Mouse (Mus musculus) adrenal gland, adult 18-20 months (tissue): ENCODE data around the gene Zgpat. TPM values are rescaled to one million over a fixed set of nuclear protein-coding genes. Genes with fewer than 3 reads are reported as not detected.

Source experiments
- DNase-seq, 2 experiments: peaks; one replicate each; pipeline ENCODE4 v3.0.0; 2021 to 2022; ENCODE audit warnings: low spot score in 2 of 2
- total RNA-seq, 2 experiments: library from RNA; stranded (reverse); gene quantifications; 1 replicate in 1 of 2; 2 replicates in 1 of 2; pipeline ENCODE4 v1.2.3; 2021

Zgpat gene
- total RNA-seq, 2 experiments from 2014 or later, result 50.8 to 51.0 TPM

DNA sequence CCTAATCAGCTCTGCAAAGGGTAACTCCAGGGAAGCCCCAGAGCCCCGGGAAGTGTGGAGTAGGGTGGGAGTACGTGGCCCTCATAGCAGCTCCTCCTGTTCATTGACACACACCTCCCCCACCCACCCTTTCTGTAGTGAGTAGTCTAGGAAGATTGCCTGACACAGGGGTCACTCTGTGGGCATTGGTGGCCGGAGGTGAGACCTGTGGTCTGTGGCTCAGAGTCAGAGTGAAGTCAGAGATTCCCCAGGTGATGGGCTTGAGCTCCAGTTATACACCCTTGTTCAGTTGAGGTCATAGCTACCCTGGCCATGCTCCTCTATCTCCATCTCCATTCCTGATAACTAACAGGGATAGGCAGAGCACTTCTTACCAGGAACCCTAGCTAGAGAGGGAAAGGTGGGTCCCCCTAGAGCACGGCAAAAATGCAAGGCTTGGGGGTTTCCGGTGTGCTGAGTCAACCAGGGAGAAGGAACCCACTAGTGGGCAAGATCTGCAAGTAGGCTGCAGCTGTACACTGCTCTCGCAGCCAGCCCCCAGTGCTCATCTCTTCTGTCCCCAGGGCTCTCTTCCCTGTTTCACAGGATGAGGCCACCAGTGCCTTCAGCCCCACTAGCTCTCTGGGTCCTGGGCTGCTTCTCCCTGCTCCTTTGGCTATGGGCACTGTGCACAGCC is 17.0 kb downstream of the Zgpat start:
- DNase-seq, result no peak

DNA sequence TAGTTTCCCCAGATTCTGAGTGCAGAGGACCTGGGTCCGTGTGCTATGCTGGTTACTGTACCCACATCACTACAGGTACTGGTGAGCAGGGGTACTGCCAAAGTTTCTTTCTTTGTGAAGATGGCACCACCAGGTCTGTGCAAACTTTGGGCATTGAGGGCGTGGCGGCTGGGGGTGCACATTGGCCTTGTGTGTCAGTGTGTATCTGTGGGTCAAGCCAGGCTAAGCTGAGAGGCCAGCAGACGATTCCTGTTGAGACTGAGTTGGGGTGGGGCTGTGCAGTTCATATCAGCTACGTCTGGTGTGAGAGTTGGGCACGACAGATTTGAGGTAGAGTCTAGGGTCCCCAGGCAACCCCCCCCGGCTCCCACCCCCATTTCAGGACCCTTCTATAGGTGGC is 19.7 kb downstream of the Zgpat start:
- no peak for DNase-seq

DNA sequence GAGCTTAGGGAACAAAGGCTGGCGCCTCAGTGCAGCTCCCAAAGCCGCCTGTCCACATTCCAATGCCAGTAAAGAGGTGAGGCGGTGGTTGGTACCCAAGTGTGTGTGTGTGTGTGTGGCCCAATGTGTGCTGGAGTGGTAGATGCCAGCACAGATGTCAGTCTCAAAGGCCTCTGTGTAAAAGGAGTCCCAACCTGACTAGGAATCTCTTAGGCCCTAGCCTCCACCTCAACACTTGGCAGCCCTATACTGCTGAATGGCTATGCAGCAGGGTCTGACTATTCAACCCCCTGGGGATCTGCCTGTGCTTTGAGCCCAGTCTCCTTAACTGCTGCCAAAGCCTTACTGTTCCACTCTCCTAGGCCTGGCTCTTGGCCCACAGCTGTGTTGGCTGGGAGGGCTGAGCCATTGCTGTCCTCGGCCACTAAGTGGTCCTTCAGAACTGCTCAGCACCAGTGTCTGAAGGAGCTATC is 20.2 kb downstream of the Zgpat start:
- no peak for DNase-seq

DNA sequence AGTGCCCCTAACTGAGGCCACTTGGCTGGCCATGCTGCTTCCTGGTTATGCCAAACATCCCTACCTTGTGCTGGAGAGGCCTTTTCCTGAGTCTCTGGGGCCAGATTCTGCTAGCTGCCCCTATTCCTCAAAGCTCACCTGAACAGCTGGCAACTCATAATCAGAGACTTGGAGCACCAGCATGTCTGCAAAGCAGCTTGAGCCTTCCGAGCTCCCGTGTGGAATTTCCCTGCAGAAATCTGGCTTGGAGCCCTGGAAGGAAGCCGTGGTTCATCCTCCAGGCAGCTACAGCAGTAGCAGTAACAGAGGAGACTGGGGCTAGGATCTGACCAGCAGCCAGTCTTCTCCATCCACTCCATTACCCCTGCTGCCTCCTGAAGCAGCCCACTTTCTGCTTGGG is 21.2 kb downstream of the Zgpat start:
- no peak for DNase-seq

DNA sequence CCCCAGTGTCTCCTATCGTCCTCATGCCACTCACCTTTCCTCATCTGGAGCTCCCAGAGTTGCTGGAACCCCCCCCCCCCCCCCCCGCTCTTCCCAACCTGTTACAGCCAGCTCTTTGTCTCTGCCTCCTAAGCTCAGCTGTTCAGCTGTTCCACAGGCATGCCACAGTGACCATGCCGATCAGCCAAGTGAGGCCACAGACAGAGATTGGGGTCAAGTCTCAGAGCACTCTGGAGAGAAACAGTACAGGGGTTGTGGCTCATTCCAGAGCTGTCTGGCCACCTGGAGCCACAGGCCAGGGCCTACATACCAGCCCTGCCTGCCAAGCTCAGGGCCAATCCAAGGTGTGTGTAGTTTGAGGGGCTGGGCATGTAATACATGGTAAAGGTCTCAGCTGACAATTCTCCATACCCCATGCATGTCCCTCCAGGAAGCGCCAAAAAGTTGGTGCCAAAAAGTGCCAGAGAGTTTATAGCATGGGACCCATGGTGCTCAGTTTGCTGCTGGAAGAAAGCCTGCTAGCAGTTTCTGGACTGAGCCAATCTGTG is 22.0 kb downstream of the Zgpat start:
- no peak for DNase-seq

DNA sequence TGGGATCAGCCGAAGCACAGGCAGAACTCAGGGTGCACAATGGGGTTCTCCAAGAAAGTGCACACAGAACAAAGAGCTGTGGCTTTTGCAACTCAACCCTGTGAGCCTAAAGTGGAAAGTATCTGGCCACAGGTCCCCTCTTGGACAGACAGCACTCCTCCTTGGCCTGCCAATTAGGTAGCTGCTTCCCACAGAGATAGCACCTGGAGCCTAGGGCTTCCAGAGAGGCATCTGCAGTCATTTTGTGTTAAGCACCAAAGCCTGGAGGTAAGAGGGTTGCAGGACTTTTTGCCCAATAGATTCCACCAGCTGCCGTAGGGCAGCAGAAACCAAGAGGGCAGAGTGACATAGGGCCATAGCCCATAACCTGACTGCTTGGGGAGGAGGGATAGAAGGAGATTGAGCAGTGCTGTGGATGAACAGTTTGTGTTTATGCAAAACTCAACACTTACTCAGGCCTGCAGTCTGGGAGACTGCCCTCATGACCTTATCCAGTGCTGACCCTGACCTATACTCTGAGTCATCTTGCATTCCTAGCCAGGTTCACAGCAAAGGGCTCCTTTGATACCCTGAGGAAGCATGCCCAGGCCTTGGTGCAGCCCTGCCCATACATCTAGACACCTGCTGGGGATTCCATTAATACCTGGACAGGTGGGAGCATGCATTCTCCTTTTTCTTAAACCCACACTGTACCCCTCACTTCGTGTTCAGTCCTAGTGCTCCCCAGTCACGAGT is 25.6 kb downstream of the Zgpat start:
- peak in 1 of 2 experiments; percentile 42 for DNase-seq

DNA sequence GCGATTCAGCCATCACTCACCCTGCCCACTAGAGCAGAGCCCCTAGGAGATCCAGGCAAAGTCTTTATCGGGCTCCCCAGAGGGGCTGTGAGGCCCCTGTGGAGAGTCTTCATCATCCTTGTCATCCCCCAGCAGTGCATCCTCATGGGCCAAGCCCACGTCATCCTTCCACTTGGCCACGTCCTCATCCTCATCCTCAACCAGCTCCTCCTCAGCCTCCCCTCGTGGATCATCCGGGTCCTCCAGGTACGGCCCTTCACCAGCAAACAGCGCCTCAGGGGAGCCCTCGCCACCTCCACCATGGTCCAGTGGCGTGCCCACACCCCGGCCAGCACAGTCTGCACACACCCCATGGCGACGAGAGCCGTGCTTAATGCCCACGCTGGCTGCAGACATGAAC is 26.3 kb downstream of the Zgpat start:
- no peak for DNase-seq

DNA sequence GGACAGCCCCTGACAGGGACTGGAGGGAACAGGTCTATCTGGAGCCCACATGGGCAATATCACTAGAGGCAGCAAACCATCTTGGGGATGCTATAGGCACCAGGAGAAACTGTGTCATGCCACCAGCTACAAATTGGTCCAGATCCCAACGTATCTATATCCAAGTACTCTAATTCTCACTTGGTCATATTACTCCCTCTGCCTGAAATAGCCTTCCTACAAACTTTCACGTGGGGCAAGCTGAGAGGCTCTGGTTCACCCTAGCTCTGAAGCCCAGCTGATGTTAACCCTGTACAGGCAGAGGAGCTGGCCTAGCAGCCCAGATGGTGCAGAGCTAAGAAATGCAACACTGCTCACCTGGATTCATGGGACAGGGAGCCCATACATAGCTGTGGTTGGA is 26.8 kb downstream of the Zgpat start:
- DNase-seq, result no peak

DNA sequence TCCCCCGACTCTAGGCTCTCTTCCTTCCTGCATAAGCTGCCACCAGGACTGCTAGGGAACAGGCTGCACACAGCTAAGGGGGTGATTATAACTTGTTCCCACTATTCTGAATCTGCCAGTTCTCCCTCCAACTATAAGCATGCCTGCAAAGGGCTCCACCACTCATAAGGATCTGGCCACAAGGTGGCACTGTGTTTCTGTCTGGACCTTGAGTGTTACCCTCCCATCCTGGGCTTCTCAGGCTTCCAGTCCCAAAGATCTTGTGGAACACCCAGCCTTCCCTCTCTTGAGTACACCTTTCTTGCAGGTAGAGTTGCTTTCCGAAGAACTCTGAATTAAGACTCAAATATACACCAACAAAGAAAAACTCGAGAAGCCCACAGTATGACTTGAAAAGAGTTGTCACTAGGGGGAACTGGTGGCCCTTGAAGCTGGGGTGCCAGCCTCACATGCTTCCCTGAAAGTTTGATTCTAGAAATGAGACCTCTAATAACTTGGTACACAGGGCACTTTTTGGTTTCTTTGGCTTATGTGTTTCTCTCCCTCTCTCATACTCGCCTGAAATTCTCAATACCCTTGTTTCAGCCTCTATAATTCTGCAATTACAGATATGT is 28.0 kb downstream of the Zgpat start:
- peak; percentile 86 to 88 for DNase-seq

DNA sequence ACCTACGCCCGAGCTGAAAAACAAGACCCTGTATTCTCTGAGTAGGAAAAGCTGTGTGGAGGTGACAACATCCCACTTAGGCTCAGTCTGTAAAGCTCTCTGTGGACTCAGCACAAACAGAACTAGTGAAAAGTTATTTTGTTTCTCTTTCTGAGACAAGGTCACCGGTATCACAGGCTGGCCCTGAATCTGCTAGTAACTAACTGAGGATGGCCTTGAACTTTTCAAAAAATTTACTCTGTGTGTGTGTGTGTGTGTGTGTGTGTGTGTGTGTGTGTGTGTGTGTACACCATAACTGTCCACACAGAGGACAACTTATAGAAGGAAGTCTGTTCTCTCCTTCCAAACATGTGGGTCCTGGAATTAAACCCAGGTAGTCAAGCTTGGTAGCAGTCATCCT is 29.4 kb downstream of the Zgpat start:
- DNase-seq, result no peak

DNA sequence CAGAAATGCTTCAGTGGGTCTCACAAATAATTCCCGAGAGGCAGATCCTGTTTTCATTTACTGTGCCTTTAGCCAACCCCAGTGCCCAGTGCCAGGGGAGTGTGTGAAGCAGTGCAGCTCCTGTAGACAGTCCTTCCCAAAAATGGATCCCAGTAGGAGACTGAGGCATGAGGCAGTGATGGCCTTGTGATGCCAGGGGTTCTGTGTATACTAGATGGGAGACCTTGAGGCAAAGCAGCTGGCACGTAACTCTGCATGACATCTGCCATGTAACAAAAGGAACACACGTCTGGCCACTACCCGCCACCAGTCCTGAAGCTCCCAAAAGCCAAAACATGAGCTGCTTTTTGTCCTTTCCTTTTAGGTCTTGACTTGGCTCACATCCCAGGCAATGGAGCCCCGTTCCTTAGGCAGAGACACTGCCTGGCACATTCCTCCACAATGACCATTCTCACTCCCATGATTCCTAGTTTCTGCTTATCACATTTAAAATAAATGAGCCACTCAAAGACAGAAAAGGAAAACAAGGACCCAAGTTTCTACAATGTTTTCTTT is 32.6 kb downstream of the Zgpat start:
- DNase-seq, result no peak

DNA sequence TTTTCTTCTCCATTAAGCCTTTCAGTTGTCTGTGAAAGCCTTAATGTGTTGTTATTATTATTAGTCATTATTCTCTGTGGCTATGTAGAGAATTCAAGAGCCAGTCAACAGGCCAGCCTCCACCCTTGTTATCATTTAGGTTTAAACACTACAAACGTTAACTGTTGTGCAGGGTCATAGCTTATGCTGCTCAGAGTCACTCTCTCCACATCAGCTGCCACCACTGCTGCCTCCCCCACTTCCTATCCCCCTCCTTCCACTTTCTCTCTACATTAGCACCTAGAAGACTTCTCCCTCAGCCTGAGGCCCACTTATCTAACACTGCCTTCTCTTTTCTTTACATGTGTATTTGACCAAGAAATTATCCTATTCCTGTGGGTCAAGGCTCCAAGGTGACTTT is 36.8 kb downstream of the Zgpat start:
- DNase-seq, result no peak

DNA sequence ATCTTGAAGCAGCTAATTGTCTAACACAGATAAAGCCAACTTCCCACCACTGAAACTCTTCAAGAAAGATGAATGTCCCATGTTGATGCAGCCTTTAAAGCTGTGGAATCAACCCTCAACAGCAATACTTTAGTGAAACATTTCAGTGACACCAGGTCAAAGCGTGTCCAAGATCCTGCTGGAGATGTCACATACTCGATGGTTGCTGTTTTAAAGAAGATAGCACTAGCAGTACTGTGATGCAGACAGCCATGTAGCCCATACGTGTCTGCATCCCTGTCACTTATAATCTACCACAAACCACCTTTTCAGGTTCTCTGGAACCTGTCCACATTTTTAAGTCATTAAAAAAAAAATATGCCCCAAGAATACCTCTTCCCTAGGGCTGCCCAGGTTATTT is 39.0 kb downstream of the Zgpat start:
- no peak for DNase-seq

DNA sequence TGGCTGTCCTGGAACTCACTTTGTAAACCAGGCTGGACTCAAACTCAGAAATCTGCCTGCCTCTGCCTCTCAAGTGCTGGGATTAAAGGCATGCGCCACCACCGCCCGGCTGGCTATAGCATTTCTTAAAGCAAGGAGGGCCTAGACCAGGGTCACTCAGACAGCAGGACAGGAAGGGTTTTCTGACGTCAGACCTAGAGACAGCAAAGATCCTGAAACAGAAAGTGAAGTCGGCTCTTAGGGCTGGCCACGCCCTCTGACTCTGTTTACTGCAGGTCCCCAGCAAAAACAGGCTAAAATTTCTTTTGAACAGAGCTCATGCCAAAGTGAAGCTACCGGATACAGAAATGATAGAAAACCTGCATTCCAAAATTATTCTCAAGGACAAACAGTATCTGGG is 44.9 kb downstream of the Zgpat start:
- DNase-seq, result no peak

DNA sequence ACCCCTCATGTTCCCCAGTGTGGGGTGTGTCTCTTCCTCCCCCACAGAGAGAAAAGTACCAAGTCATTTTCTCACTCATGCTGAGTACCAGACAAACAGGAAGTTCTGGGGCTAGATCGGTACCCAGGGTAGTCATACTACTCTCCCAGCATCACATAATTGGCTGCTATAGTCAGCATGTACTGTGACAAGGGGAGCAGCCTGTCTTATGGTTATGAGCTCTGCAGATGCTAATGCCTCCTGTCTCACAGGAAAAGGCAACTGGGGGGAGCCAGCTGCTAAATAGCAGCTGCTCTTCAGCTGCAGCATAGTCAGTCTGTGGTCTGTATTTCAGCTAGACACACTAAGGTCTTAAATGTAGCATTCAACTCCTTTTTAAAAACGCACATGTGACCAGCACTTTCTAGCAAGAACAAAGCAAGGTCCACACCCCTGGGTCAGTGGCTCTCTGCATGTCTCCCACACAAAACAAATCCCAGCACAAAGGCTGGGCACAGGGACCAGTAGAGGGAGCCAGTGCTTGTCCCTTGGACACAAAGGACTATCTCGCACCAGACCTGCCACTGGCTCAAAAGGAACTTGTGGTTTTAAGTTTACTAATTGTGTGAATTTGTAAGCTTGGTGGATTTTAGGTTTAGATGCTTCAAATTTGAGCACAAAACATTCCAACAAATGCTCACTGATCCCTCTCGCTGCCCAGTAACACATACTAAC is 46.2 kb downstream of the Zgpat start:
- DNase-seq, result peak; percentile 59 to 68

DNA sequence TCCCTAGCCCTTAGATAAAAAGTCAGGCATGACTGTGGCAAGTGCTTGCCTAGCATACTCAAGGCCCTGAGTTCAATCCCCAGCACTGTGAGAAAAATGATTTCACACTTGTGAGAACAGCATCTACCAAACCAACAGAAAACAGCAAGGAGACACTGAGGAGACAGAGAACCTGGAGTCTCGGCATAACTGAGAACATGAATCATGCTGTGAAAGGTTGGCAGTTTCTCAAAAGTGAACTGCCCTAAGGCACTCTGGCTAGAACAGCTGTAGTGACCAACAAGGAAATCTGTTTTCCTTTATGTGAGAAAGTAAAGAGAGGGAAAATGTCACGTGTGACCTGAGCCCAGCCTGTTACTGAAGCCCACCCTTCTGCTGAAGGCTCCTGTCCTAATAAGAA is 48.4 kb downstream of the Zgpat start:
- no peak for DNase-seq

DNA sequence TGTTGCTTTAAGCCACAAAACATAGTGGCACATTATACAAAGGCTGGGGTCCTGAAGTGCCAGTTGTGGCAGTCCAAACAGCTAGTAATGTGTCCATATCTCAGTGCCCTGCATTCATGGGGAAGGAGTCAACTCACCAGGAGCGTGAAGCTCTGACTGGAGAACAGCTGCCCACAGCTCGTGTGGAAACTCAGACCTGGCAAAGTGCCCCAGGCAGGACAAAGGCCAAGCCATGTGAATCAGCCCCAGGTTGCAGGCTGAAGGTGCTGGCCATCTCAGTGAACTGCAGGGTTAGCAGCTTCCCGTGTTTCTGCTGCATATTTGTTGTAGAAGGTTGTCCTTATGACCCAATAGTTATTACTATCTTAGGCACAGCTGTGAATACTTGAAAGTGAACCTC is 51.2 kb downstream of the Zgpat start:
- peak; percentile 59 to 61 for DNase-seq

DNA sequence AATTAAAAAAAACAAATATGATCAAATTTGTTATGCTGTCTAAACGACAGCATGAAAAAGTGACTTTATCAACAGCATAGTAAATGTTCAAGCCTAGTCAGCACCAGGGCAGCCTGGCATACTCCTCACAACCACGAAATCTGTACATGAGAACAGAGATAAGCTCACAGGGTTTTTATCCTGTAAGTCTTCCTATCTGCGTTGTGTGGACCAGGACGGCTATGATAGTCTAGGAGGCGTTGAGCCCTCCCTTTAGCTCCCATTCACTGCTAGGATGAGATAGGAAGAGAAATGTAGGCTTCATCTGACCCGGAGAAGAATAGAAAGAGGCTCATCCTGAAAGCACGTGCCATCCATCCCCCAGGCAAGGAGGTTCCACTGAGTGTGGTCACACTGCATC is 54.6 kb downstream of the Zgpat start:
- no peak for DNase-seq

DNA sequence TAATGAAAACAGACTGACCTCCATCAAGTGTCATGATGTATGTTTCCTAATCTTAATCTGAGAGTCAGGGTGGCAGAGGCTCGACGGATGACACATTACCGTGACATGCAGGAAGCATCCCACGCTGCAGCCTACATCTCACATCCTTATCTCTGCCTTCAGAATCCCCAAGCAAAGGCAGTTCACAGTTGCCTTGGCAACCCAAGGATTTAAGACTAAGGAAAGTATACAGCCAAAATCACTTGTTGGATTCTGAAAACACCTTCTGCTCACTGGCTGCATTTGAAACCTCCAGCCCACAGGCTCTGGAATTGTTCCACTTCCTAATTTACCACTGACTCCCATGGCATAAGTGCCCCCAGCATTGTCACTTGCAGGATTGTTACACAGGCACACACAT is 55.7 kb downstream of the Zgpat start:
- no peak for DNase-seq

DNA sequence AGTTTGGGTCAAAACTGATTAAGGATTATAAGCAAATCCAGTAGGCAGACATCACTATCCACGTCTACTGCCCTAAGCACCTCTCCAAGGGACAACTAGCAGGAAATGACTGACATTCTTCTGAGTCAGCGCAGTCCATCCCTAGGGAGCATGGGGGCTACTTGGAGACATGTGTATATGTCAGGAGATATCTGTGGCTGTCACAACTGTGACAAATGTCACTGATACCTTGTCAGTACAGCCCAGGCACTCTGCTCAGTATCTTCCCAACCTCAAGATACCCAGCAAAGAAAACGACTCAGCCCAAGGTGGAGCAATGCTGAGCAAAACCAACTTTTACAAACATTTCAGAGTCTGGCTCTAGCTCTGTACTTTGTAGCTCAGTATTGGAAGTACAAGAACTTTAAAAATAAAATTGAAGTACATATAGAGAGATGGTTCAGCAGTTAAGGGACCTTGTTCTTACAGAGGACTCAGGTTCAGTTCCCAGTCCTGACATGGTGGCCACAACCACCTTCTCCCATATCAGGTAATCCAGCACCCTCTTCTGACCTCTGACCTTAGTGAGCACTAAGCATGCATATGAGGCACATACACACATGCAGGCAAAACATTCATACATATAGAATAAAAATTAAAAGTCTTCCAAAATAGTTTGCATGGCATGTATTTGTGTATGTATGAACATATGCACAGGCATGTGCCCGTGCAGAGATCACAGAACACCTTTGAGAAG is 56.3 kb downstream of the Zgpat start:
- no peak for DNase-seq
